Mouse (Mus musculus) G1E (cell line): ENCODE data around the gene Fbn1. TPM values are rescaled to one million over a fixed set of nuclear protein-coding genes. Genes with fewer than 3 reads are reported as not detected.

Source experiments
- ATAC-seq: 2 replicates; pipeline ENCODE4 v1.8.0; 2016; ENCODE audit warnings: mild to moderate bottlenecking; ENCODE audit not compliant: insufficient number of reproducible peaks, poor library complexity, low FRiP score, severe bottlenecking; ENCODE audit errors: extremely low read depth
- DNase-seq: peaks from one replicate; pipeline ENCODE4 v3.0.0; 2012; ENCODE audit warnings: low spot score
- H3K27me3 ChIP-seq: 2 replicates; pipeline ENCODE4 v1.6.1; 2012; ENCODE audit warnings: mild to moderate bottlenecking, low read length, inconsistent platforms; ENCODE audit not compliant: insufficient read depth
- H3K36me3 ChIP-seq: replicated peaks from 2 replicates; pipeline ENCODE3; 2012; ENCODE audit warnings: mild to moderate bottlenecking, inconsistent platforms
- H3K4me1 ChIP-seq: 2 replicates; pipeline ENCODE4 v1.6.1; 2012; ENCODE audit warnings: low read depth, low read length, inconsistent platforms, mixed read lengths; ENCODE audit not compliant: insufficient read depth
- H3K4me3 ChIP-seq: 2 replicates; pipeline ENCODE4 v1.5.1; 2012; ENCODE audit warnings: low read depth, mild to moderate bottlenecking, inconsistent platforms, low read length, moderate library complexity, mixed read lengths
- H3K9me3 ChIP-seq: replicated peaks from 2 replicates; pipeline ENCODE4 v1.6.1; 2012; ENCODE audit warnings: inconsistent platforms
- CTCF ChIP-seq: IDR thresholded peaks from 2 replicates; pipeline ENCODE4 v1.5.1; 2012; ENCODE audit warnings: low read depth, low read length, inconsistent platforms, mixed read lengths
- GATA1 ChIP-seq: IDR thresholded peaks from 2 replicates; pipeline ENCODE4 v1.6.1; 2012; ENCODE audit warnings: borderline replicate concordance, low read length, inconsistent platforms, mixed read lengths
- GATA2 ChIP-seq: IDR thresholded peaks from 2 replicates; pipeline ENCODE4 v1.6.1; 2012; ENCODE audit warnings: low read depth, low read length, inconsistent platforms, borderline replicate concordance
- POLR2AphosphoS5 ChIP-seq: IDR thresholded peaks from 2 replicates; pipeline ENCODE4 v1.6.1; 2012; ENCODE audit warnings: low read depth, low read length, inconsistent platforms; ENCODE audit not compliant: insufficient replicate concordance
- TAL1 ChIP-seq: conservative IDR thresholded peaks from 2 replicates; pipeline ENCODE4 v1.6.1; 2012; ENCODE audit warnings: low read depth, low read length, inconsistent platforms, mixed read lengths
- polyA plus RNA-seq: library from polyadenylated mRNA; stranded (reverse); fragments of >175 nt; gene quantifications from 2 replicates; pipeline ENCODE4 v1.2.3, GENCODE M21; 2012
- total RNA-seq, 2 experiments: library from RNA; stranded (forward) in 1 of 2; stranded (reverse) in 1 of 2; fragments of 200-1000 nt in 1 of 2; fragments of >200 nt in 1 of 2; fragmentation: Nextera tagmentation in 1 of 2; gene quantifications; 2 replicates each; pipeline ENCODE4 v1.2.3; 2014 to 2017

The Fbn1 gene
- total and polyA plus RNA-seq, 3 experiments: 0.05 TPM; not detected in 2

DNA sequence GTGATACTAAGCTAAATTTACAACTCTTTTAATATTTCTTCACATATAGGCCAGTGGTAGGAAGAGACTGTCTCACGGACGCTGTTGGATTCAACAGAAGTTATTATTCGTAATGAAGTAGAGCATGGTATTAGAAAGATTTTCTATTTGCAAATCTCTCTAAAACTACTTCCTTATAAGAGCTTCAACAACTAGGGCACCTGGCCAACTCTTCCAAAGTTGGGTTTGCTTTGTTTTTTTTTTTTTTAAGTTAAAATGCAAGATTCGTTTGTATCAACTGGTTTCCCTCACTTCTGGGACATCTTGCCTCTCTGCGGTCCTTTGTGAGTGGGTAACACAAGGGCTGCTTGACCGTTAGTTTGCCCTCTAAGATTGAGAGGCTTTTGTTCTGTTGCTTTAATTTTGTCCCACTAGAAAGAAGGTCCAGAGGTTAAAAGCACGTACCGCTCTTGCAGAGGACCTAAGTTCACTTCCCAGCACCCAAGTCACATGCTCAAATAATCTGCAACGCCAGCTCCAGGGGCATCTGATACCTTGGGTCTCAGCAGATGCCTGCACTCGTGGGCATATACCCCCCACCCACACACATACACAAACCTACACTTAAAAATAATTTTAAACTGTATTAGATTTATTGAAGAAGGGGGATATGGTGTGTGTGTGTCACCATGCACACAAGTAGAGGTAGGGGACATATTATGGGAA is 91.1 kb downstream of the Fbn1 start:
- ATAC-seq (no peak), DNase-seq (no peak)
- Histone ChIP-seq H3K27me3 (no peaks in the 10 kb centered on the region; the same call in 1 of the 2 replicates), H3K9me3 (no peaks in the 10 kb centered on the region), H3K4me1 (no peaks in the 10 kb centered on the region), H3K4me3 (no peak overlapping the region), H3K36me3 (no peaks in the 10 kb centered on the region)
- TF ChIP-seq GATA2 (no peak), GATA1 (no peak), POLR2AphosphoS5 (no peak), CTCF (no peak), TAL1 (no peak)

DNA sequence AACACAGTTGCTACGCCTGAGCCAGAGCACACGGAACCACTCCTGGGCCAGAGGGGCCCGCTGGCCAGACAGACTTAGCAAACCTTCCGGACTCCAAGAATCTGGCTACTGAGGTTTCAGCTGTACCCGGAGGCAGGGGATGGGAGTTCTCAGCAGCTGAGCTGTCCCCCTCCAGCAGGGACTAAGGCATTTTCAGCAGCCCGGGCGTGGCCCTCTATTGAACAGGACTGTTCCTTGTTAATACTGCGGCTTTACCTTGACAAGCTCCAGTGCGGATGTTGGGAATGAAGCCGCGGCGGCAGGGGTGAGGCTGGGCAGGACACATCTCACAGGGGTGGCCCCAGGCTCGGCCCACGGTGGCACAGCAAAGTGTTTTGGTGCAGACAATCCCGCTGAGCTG is 95.4 kb downstream of the Fbn1 start:
- Histone ChIP-seq H3K4me1 (no peaks in the 10 kb centered on the region), H3K4me3 (no peak overlapping the region), H3K36me3 (no peaks in the 10 kb centered on the region), H3K27me3 (no peaks in the 10 kb centered on the region), H3K9me3 (no peaks in the 10 kb centered on the region)
- no peak for DNase-seq
- no peak for TF ChIP-seq GATA1
- no peak for TF ChIP-seq CTCF
- TF ChIP-seq TAL1: no peak
- no peak for TF ChIP-seq POLR2AphosphoS5
- no peak for TF ChIP-seq GATA2
- ATAC-seq: no peak

- ATAC-seq: no peak
- H3K27me3 ChIP-seq: no peaks in the 10 kb centered on the region
- H3K36me3 ChIP-seq: no peaks in the 10 kb centered on the region
- DNase-seq: no peak
- TF ChIP-seq GATA2 (no peak), GATA1 (no peak), CTCF (no peak), POLR2AphosphoS5 (no peak), TAL1 (no peak)
- no peaks in the 10 kb centered on the region for H3K9me3 ChIP-seq
- no peak overlapping the region for H3K4me3 ChIP-seq
- no peaks in the 10 kb centered on the region for H3K4me1 ChIP-seq
These were observed 96.0 kb downstream of the Fbn1 start for GRCm38 (mm10) chr2:125411777-125412176.

DNA sequence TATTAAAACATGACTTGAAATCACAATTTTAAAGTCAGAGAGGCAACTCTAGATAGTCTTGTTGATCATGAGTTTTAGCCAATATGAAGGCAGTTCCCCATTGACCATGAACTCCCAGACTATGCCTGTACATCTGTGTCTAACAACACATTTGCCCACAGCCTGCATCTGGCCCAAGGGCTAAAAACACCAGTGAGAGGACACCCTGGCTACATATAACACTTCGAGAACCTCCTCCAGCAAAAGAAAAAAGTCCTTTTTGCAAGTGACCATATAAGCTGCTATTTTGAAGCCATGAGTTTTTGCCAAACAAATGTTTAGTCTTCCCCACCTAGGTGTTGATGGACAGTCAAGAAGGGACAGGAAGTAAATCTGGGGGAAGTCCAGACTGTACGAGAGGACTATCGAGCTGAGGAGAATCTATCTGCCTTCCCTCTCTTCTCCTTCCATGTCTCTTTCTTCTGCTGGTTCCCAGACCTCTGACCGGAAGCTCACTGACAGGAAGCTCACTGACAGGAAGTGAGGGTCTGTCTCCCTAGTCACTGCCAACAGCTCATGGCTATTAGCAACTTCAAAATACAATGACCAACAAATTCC is 103.2 kb downstream of the Fbn1 start:
- Histone ChIP-seq H3K9me3 (no peaks in the 10 kb centered on the region), H3K4me3 (no peak overlapping the region), H3K4me1 (no peaks in the 10 kb centered on the region), H3K27me3 (no peaks in the 10 kb centered on the region), H3K36me3 (no peaks in the 10 kb centered on the region)
- no peak for ATAC-seq
- no peak for TF ChIP-seq TAL1
- TF ChIP-seq GATA2: no peak
- TF ChIP-seq POLR2AphosphoS5: no peak
- no peak for TF ChIP-seq CTCF
- TF ChIP-seq GATA1: no peak
- DNase-seq: no peak

DNA sequence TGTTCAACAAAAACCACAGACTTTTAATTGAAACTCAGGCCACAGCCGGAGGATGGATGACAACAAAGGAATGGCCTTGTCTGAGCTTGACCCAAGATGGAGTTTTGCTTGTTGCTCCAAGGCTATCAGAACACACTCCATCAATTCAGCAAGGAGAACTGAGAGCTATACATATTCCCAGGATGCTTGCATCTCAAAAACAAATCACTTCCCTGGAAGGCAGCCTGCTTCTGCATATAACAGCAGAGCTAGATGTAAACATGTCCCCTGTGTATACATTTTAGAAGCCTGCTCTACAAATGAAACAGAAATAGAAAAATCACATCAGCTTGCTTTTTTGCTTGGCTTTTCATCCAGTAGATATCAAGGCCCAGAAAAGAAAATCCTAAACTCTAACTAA is 105.5 kb downstream of the Fbn1 start:
- no peaks in the 10 kb centered on the region for H3K9me3 ChIP-seq
- H3K4me3 ChIP-seq: no peak overlapping the region
- H3K27me3 ChIP-seq: 0 out of 2 replicates have a peak, but pooled peaks cover 5% of the 10 kb centered on the region
- no peak for ATAC-seq
- TF ChIP-seq CTCF: no peak
- H3K36me3 ChIP-seq: no peaks in the 10 kb centered on the region
- no peak for DNase-seq
- H3K4me1 ChIP-seq: no peaks in the 10 kb centered on the region

DNA sequence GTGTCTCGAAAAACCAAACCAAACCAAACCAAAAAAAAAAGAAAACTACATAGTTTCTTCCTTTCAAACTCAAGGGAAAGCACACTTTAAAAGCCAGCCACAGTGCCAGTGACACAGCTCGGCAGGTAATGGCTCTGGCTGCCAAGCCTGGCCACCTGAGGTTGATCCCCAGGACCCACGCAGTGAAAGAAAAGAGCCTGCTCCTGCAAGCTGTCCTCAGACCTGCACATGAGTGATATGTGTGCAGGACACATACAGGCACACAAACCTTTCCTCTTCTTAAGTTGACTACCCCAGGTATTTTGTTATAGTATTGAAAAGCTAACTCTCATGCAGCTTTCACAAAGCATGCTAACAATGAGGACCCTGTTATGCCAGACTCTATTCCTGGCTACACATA is 107.7 kb downstream of the Fbn1 start:
- no peaks in the 10 kb centered on the region for H3K36me3 ChIP-seq
- H3K4me3 ChIP-seq: no peak overlapping the region
- 0 out of 2 replicates have a peak, but pooled peaks cover 5% of the 10 kb centered on the region for H3K27me3 ChIP-seq
- DNase-seq (no peak), ATAC-seq (no peak)
- H3K4me1 ChIP-seq: no peaks in the 10 kb centered on the region
- H3K9me3 ChIP-seq: no peaks in the 10 kb centered on the region
- TF ChIP-seq POLR2AphosphoS5 (no peak), GATA1 (no peak), CTCF (no peak), GATA2 (no peak), TAL1 (no peak)
